Mouse (Mus musculus): ENCODE measurements around the gene 4930519P11Rik. TPM values are rescaled to one million over a fixed set of nuclear protein-coding genes. Genes with fewer than 3 reads are reported as not detected.

4930519P11Rik gene
- total RNA-seq, 2 experiments from 2014 or later: not detected

- DNase-seq (ENCODE audit: low spot score): no peak
- intact Hi-C loops (cut with DNase I): no loop called here
Observed at GRCm38 (mm10) chr2:154565562-154565961, 47.7 kb downstream of the 4930519P11Rik start.

GRCm38 (mm10) chr2:154563612-154564170, 49.5 kb downstream of the 4930519P11Rik start:
- intact Hi-C loops (cut with DNase I): no loop called here

More at GRCm38 (mm10) chr2:154563612-154564170, 49.5 kb downstream of the 4930519P11Rik start:
- no peak for DNase-seq (ENCODE audit: low spot score)

Other genes with a start within 250 kb of the 4930519P11Rik start
- gene Cdk5rap1, start 240.4 kb downstream of the 4930519P11Rik start, total RNA-seq (2021): 10 to 100 TPM; 23.1 to 25.6 TPM
- 10 to 100 TPM; 88.8 to 90.4 TPM for gene Snta1, start 205.3 kb downstream of the 4930519P11Rik start, total RNA-seq (2021)
- gene Cbfa2t2, start 177.0 kb downstream of the 4930519P11Rik start, total RNA-seq (2021): 10 to 100 TPM; 14.3 to 18.4 TPM
- not detected for gene 1700003F12Rik, start 66.4 kb downstream of the 4930519P11Rik start, total RNA-seq (2021)
- gene Actl10, start 61.7 kb downstream of the 4930519P11Rik start, total RNA-seq (2021): not detected
- gene Necab3, start 54.5 kb downstream of the 4930519P11Rik start, total RNA-seq (2021): under 1 TPM; 0.36 to 0.39 TPM
- 1 to 10 TPM; 1.1 to 1.2 TPM for gene E2f1, start 43.5 kb downstream of the 4930519P11Rik start, total RNA-seq (2021)
- gene Pxmp4, start 9.7 kb downstream of the 4930519P11Rik start, total RNA-seq (2021): 10 to 100 TPM; 23.9 to 26.0 TPM
- 1 to 10 TPM; 3.0 to 3.1 TPM for gene Zfp341, start 140 bp downstream of the 4930519P11Rik start, total RNA-seq (2021)
- 100 to 1,000 TPM; 112 TPM for gene Chmp4b, start 38.3 kb upstream of the 4930519P11Rik start, total RNA-seq (2021)
- not detected for gene Gm14214, start 156.6 kb upstream of the 4930519P11Rik start, total RNA-seq (2021)
- gene Raly, start 177.7 kb upstream of the 4930519P11Rik start, total RNA-seq (2021): 100 to 1,000 TPM in 1 of 2 experiments, 10 to 100 TPM in 1; 95.9 to 103 TPM
- not detected for gene a, start 178.0 kb upstream of the 4930519P11Rik start, total RNA-seq (2021)